Mouse (Mus musculus) forebrain, embryonic 14.5 days (tissue): Measurements from ENCODE around the gene Kcnma1. TPM values are rescaled to one million over a fixed set of nuclear protein-coding genes. Genes with fewer than 3 reads are reported as not detected.
A peak's percentile ranks its signal among the peaks of the same experiment; 100 is the strongest.

ENCODE experiments used
- ATAC-seq: fragments of 200-750 bp; cut with Nextera tagmentation; 2 replicates; pipeline ENCODE4 v1.8.0; 2017; ENCODE audit warnings: mild to moderate bottlenecking, moderate library complexity
- DNase-seq: peaks from one replicate; pipeline ENCODE4 v3.0.0-alpha.2; 2015; ENCODE audit warnings: low spot score
- H3K27ac ChIP-seq: fragments of 300-500 bp; sonication (generic); 2 replicates; pipeline ENCODE4 v1.5.1; 2014; ENCODE audit warnings: low read depth, mild to moderate bottlenecking, control low read depth, low read length, moderate library complexity
- H3K27me3 ChIP-seq: fragments of 300-500 bp; sonication (generic); replicated peaks from 2 replicates; pipeline ENCODE4 v1.6.1; 2014; ENCODE audit warnings: low read length, control low read depth, mixed read lengths; ENCODE audit not compliant: control insufficient read depth, insufficient read depth
- H3K36me3 ChIP-seq: fragments of 300-500 bp; sonication (generic); 2 replicates; pipeline ENCODE4 v1.6.1; 2014; ENCODE audit warnings: low read length, control low read depth; ENCODE audit not compliant: control insufficient read depth, insufficient read depth
- H3K4me1 ChIP-seq: fragments of 300-500 bp; sonication (generic); 2 replicates; pipeline ENCODE4 v1.6.1; 2014; ENCODE audit warnings: antibody characterized with exemption, low read length, control low read depth; ENCODE audit not compliant: control insufficient read depth, insufficient read depth
- H3K4me2 ChIP-seq: fragments of 300-500 bp; sonication (generic); 2 replicates; pipeline ENCODE4 v1.6.1; 2014; ENCODE audit warnings: mild to moderate bottlenecking, control low read depth, low read length
- H3K4me3 ChIP-seq: fragments of 300-500 bp; sonication (generic); 2 replicates; pipeline ENCODE4 v1.5.1; 2014; ENCODE audit warnings: low read depth, low read length, control low read depth
- H3K9ac ChIP-seq: fragments of 300-500 bp; sonication (generic); 2 replicates; pipeline ENCODE4 v1.6.1; 2014; ENCODE audit warnings: mild to moderate bottlenecking, low read length, control low read depth, moderate library complexity
- H3K9me3 ChIP-seq: fragments of 300-500 bp; sonication (generic); replicated peaks from 2 replicates; pipeline ENCODE4 v1.6.1; 2016; ENCODE audit warnings: low read length, control low read depth, mixed read lengths; ENCODE audit not compliant: control insufficient read depth
- WGBS: fragments of 180-500 bp; shearing (Covaris S2); extraction: QIAGEN DNeasy Blood & Tissue Kit; methylation state at CpG from one replicate; pipeline ENCODE4 v1.1.7; 2014; 5-methylcytosine and 5-hydroxymethylcytosine counted together
- polyA plus RNA-seq: library from polyadenylated mRNA; unstranded; fragments of >200 nt; fragmentation: Nextera tagmentation; extraction: Ambion mirVana; gene quantifications from 2 replicates; pipeline ENCODE4 v1.2.1, GENCODE M21; 2014

Gene Kcnma1
- polyA plus RNA-seq, 1 experiment from 2014 or later: 6.6 TPM

- no peak for ATAC-seq
- DNase-seq: no peak
- Histone ChIP-seq H3K27ac (no peak overlapping the region), H3K4me2 (no peak overlapping the region), H3K36me3 (no peaks in the 10 kb centered on the region), H3K9me3 (no peaks in the 10 kb centered on the region), H3K9ac (no peak overlapping the region), H3K4me1 (no peaks in the 10 kb centered on the region), H3K4me3 (no peak overlapping the region), H3K27me3 (no peaks in the 10 kb centered on the region)
- 87% methylated on average over 2 of the region's 2 CpGs for WGBS
Observed at GRCm38 (mm10) chr14:23430006-23430405, 584.3 kb downstream of the Kcnma1 start.

DNA sequence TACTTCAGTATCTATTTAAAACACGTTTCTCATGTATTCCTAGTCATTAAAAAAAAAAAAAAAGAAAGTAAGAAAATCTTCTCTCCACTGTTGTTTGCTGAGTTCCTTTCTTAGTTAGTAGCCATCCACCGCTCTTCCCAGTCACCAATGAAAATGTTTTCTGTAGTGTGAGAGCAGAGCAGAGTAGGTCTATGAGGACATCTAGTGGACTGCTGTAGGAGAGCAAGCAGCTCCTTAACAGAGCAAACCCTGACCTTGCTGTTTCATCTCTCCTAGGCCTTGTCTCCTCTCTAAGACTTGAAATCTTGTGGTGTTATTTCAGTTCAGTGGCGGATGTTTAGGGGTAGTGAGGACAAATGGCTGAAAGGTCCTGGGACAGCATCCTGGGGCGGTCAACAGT is 585.2 kb downstream of the Kcnma1 start:
- ATAC-seq (no peak), DNase-seq (peak; percentile 65)
- Histone ChIP-seq H3K4me2 (no peak overlapping the region), H3K4me3 (no peak overlapping the region), H3K36me3 (no peaks in the 10 kb centered on the region), H3K4me1 (no peaks in the 10 kb centered on the region), H3K9ac (no peak overlapping the region), H3K9me3 (no peaks in the 10 kb centered on the region), H3K27ac (no peak overlapping the region), H3K27me3 (no peaks in the 10 kb centered on the region)
- WGBS: 31% methylated on average over 4 of the region's 4 CpGs

- ATAC-seq (no peak), DNase-seq (peak; percentile 11)
- WGBS: 42% methylated on average over 12 of the region's 12 CpGs
- Histone ChIP-seq H3K4me3 (no peak overlapping the region), H3K36me3 (no peaks in the 10 kb centered on the region), H3K27ac (no peak overlapping the region), H3K4me2 (no peak overlapping the region), H3K9me3 (no peaks in the 10 kb centered on the region), H3K9ac (no peak overlapping the region), H3K27me3 (no peaks in the 10 kb centered on the region), H3K4me1 (peaks cover 2% of the 10 kb centered on the region; the same call in 1 of the 2 replicates)
Observed at GRCm38 (mm10) chr14:23422481-23423040, 591.7 kb downstream of the Kcnma1 start.

DNA sequence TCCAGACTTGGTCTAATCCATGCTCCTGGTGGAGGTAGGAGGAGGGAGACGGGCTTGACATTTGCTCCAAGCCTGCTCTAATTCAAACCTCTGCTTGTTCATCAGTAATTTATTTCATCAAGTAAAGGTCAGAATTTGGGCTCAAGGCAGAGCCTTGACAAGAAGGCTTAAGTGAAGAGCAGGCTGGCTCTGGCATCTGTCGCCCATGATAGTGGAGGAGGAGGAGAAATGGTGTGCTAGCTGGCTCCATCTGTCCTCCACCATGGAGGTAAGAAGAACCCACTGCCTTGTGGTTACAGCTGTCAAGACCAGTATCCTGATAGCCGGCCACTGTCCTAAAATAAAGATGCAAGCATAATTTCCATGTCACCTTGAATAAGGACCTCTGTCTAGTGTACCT is 595.3 kb downstream of the Kcnma1 start:
- DNase-seq (no peak), ATAC-seq (no peak)
- no peaks in the 10 kb centered on the region for H3K27me3 ChIP-seq
- no peak overlapping the region for H3K4me2 ChIP-seq
- no peaks in the 10 kb centered on the region for H3K36me3 ChIP-seq
- peaks cover 2% of the 10 kb centered on the region; the same call in 1 of the 2 replicates for H3K4me1 ChIP-seq
- no peaks in the 10 kb centered on the region for H3K9me3 ChIP-seq
- WGBS: 93% methylated on average over 3 of the region's 3 CpGs
- no peak overlapping the region for H3K4me3 ChIP-seq
- no peak overlapping the region for H3K9ac ChIP-seq
- H3K27ac ChIP-seq: no peak overlapping the region

GRCm38 (mm10) chr14:23407051-23407450 is 607.2 kb downstream of the Kcnma1 start:
- Histone ChIP-seq H3K27me3 (no peaks in the 10 kb centered on the region), H3K27ac (no peak overlapping the region), H3K4me1 (no peaks in the 10 kb centered on the region), H3K36me3 (no peaks in the 10 kb centered on the region), H3K4me2 (no peak overlapping the region), H3K9ac (no peak overlapping the region), H3K4me3 (no peak overlapping the region), H3K9me3 (no peaks in the 10 kb centered on the region)
- DNase-seq (no peak), ATAC-seq (no peak)
- 91% methylated on average over 2 of the region's 2 CpGs for WGBS

GRCm38 (mm10) chr14:23400777-23401469 is 613.4 kb downstream of the Kcnma1 start:
- H3K4me1 ChIP-seq: no peaks in the 10 kb centered on the region
- no peaks in the 10 kb centered on the region for H3K9me3 ChIP-seq
- no peaks in the 10 kb centered on the region for H3K36me3 ChIP-seq
- H3K9ac ChIP-seq: no peak overlapping the region
- ATAC-seq: peak; percentile 84; the same call in 1 of the 2 replicates
- DNase-seq: peak; percentile 91
- H3K27ac ChIP-seq: no peak overlapping the region
- H3K4me3 ChIP-seq: no peak overlapping the region
- WGBS: 15% methylated on average over 6 of the region's 6 CpGs
- H3K27me3 ChIP-seq: no peaks in the 10 kb centered on the region
- no peak overlapping the region for H3K4me2 ChIP-seq

GRCm38 (mm10) chr14:23397642-23398041 is 616.6 kb downstream of the Kcnma1 start:
- DNase-seq (no peak), ATAC-seq (no peak)
- Histone ChIP-seq H3K4me3 (no peak overlapping the region), H3K4me1 (no peaks in the 10 kb centered on the region), H3K9me3 (no peaks in the 10 kb centered on the region), H3K27ac (no peak overlapping the region), H3K27me3 (no peaks in the 10 kb centered on the region), H3K9ac (no peak overlapping the region), H3K4me2 (no peak overlapping the region), H3K36me3 (no peaks in the 10 kb centered on the region)
- WGBS: 7% methylated on average over 1 of the region's 1 CpGs

DNA sequence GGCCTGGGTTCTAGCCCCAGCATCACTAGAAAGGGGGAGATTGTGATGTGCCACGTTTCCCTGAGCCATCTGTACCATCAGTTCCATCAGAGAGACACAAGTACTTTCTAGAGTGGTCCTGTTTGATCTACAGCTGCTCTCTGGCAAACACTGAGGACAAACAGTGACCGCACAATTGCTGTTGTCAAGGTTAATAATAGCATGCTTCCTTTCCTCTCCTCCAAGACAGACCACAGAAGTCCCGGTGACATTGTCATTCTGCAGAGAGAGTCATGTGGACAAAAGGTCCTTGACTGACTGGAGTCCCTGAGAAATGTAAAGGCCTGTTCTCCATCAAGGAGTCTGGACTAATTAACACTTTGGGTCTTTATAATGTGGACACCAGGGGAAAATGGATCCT is 622.7 kb downstream of the Kcnma1 start:
- Histone ChIP-seq H3K36me3 (no peaks in the 10 kb centered on the region), H3K9me3 (no peaks in the 10 kb centered on the region), H3K4me2 (no peak overlapping the region), H3K27me3 (no peaks in the 10 kb centered on the region), H3K4me3 (no peak overlapping the region), H3K4me1 (no peaks in the 10 kb centered on the region), H3K27ac (no peak overlapping the region), H3K9ac (no peak overlapping the region)
- DNase-seq: no peak
- ATAC-seq: no peak
- 72% methylated on average over 3 of the region's 3 CpGs for WGBS

GRCm38 (mm10) chr14:23390768-23391167 is 623.5 kb downstream of the Kcnma1 start:
- 52% methylated on average over 5 of the region's 5 CpGs for WGBS
- Histone ChIP-seq H3K27me3 (no peaks in the 10 kb centered on the region), H3K9me3 (no peaks in the 10 kb centered on the region), H3K4me1 (peaks cover 3% of the 10 kb centered on the region; the same call in 1 of the 2 replicates), H3K4me2 (no peak overlapping the region), H3K9ac (no peak overlapping the region), H3K36me3 (no peaks in the 10 kb centered on the region), H3K27ac (no peak overlapping the region), H3K4me3 (no peak overlapping the region)
- ATAC-seq (no peak), DNase-seq (no peak)
